Mouse (Mus musculus) hindbrain, embryonic 13.5 days (tissue): Measurements from ENCODE around the gene Plxna2. TPM values are rescaled to one million over a fixed set of nuclear protein-coding genes. Genes with fewer than 3 reads are reported as not detected.

Source experiments
- ATAC-seq: fragments of 200-750 bp; cut with Nextera tagmentation; 2 replicates; pipeline ENCODE4 v1.8.0; 2017; ENCODE audit warnings: moderate TSS enrichment; ENCODE audit not compliant: low FRiP score
- H3K27ac ChIP-seq: fragments of 300-500 bp; sonication (generic); 2 replicates; pipeline ENCODE4 v1.5.1; 2015; ENCODE audit warnings: inconsistent platforms, mild to moderate bottlenecking, moderate library complexity
- H3K27me3 ChIP-seq: fragments of 300-500 bp; sonication (generic); 2 replicates; pipeline ENCODE4 v1.6.1; 2015; ENCODE audit warnings: mild to moderate bottlenecking, inconsistent platforms
- H3K36me3 ChIP-seq: fragments of 300-500 bp; sonication (generic); 2 replicates; pipeline ENCODE4 v1.6.1; 2015; ENCODE audit warnings: mild to moderate bottlenecking, inconsistent platforms
- H3K4me1 ChIP-seq: fragments of 300-500 bp; sonication (generic); replicated peaks from 2 replicates; pipeline ENCODE4 v1.6.1; 2015; ENCODE audit warnings: inconsistent platforms
- H3K4me2 ChIP-seq: fragments of 300-500 bp; sonication (generic); 2 replicates; pipeline ENCODE4 v1.6.1; 2015; ENCODE audit warnings: inconsistent platforms, mild to moderate bottlenecking, moderate library complexity
- H3K4me3 ChIP-seq: fragments of 300-500 bp; sonication (generic); 2 replicates; pipeline ENCODE4 v1.5.1; 2015; ENCODE audit warnings: mild to moderate bottlenecking, inconsistent platforms
- H3K9ac ChIP-seq: fragments of 300-500 bp; sonication (generic); 2 replicates; pipeline ENCODE4 v1.6.1; 2015; ENCODE audit warnings: mild to moderate bottlenecking, inconsistent platforms
- H3K9me3 ChIP-seq: fragments of 300-500 bp; sonication (generic); 2 replicates; pipeline ENCODE4 v1.6.1; 2016; ENCODE audit warnings: inconsistent platforms
- WGBS: fragments of 180-500 bp; shearing (Covaris S2); methylation state at CpG from one replicate; pipeline ENCODE4 v1.1.7; 2015; 5-methylcytosine and 5-hydroxymethylcytosine counted together
- polyA plus RNA-seq: library from polyadenylated mRNA; unstranded; fragments of >200 nt; fragmentation: Nextera tagmentation; extraction: Ambion mirVana; gene quantifications from 2 replicates; pipeline ENCODE4 v1.2.1, GENCODE M21; 2015

Gene Plxna2
- polyA plus RNA-seq, 1 experiment from 2014 or later = 36.5 TPM

GRCm38 (mm10) chr1:194675891-194676200, 57.8 kb downstream of the Plxna2 start:
- Histone ChIP-seq H3K9me3 (no peaks in the 10 kb centered on the region), H3K27ac (no peak overlapping the region), H3K36me3 (peaks cover 9% of the 10 kb centered on the region; the same call in 1 of the 2 replicates), H3K4me3 (no peak overlapping the region), H3K27me3 (no peaks in the 10 kb centered on the region), H3K4me2 (no peak overlapping the region), H3K9ac (no peak overlapping the region), H3K4me1 (peaks cover 40% of the 10 kb centered on the region)
- WGBS = 58% methylated on average over 2 of the region's 2 CpGs
- ATAC-seq = 0 out of 2 replicates have a peak, but pooled peaks have one; percentile 13

GRCm38 (mm10) chr1:194677878-194678277, 59.9 kb downstream of the Plxna2 start:
- Histone ChIP-seq H3K27me3 (no peaks in the 10 kb centered on the region), H3K36me3 (no peaks in the 10 kb centered on the region), H3K4me2 (no peak overlapping the region), H3K9ac (no peak overlapping the region), H3K4me1 (peaks cover 55% of the 10 kb centered on the region), H3K27ac (no peak overlapping the region), H3K4me3 (no peak overlapping the region), H3K9me3 (no peaks in the 10 kb centered on the region)
- no peak for ATAC-seq
- 59% methylated on average over 3 of the region's 3 CpGs for WGBS

GRCm38 (mm10) chr1:194679147-194679546, 61.1 kb downstream of the Plxna2 start:
- no peak overlapping the region for H3K4me2 ChIP-seq
- no peaks in the 10 kb centered on the region for H3K9me3 ChIP-seq
- peaks cover 55% of the 10 kb centered on the region for H3K4me1 ChIP-seq
- H3K27ac ChIP-seq = no peak overlapping the region
- H3K27me3 ChIP-seq = no peaks in the 10 kb centered on the region
- no peak overlapping the region for H3K9ac ChIP-seq
- no peak for ATAC-seq
- H3K36me3 ChIP-seq = no peaks in the 10 kb centered on the region
- H3K4me3 ChIP-seq = no peak overlapping the region

GRCm38 (mm10) chr1:194680136-194680535, 62.1 kb downstream of the Plxna2 start:
- Histone ChIP-seq H3K27me3 (no peaks in the 10 kb centered on the region), H3K4me1 (peaks cover 55% of the 10 kb centered on the region), H3K9ac (no peak overlapping the region), H3K36me3 (no peaks in the 10 kb centered on the region), H3K27ac (no peak overlapping the region), H3K9me3 (no peaks in the 10 kb centered on the region), H3K4me2 (no peak overlapping the region), H3K4me3 (no peak overlapping the region)
- 13% methylated on average over 2 of the region's 2 CpGs for WGBS
- ATAC-seq = no peak

GRCm38 (mm10) chr1:194682021-194682420, 64.0 kb downstream of the Plxna2 start:
- no peak for ATAC-seq
- Histone ChIP-seq H3K9ac (no peak overlapping the region), H3K4me1 (peaks cover 51% of the 10 kb centered on the region), H3K27me3 (no peaks in the 10 kb centered on the region), H3K9me3 (no peaks in the 10 kb centered on the region), H3K27ac (no peak overlapping the region), H3K4me3 (no peak overlapping the region), H3K36me3 (no peaks in the 10 kb centered on the region), H3K4me2 (no peak overlapping the region)

- WGBS = 78% methylated on average over 3 of the region's 3 CpGs
- H3K27ac ChIP-seq = 0 out of 2 replicates have a peak overlapping the region, but pooled peaks have one; percentile 3
- peaks cover 40% of the 10 kb centered on the region for H3K4me1 ChIP-seq
These were observed 65.1 kb downstream of the Plxna2 start for GRCm38 (mm10) chr1:194683132-194683531.

GRCm38 (mm10) chr1:194685896-194686295, 67.9 kb downstream of the Plxna2 start:
- Histone ChIP-seq H3K27me3 (no peaks in the 10 kb centered on the region), H3K4me1 (peaks cover 22% of the 10 kb centered on the region), H3K9ac (no peak overlapping the region), H3K4me2 (no peak overlapping the region), H3K36me3 (no peaks in the 10 kb centered on the region), H3K4me3 (no peak overlapping the region), H3K27ac (no peak overlapping the region), H3K9me3 (no peaks in the 10 kb centered on the region)
- no peak for ATAC-seq
- 87% methylated on average over 2 of the region's 2 CpGs for WGBS

More at GRCm38 (mm10) chr1:194683132-194683531, 65.1 kb downstream of the Plxna2 start:
- Histone ChIP-seq H3K36me3 (no peaks in the 10 kb centered on the region), H3K27me3 (no peaks in the 10 kb centered on the region), H3K4me3 (no peak overlapping the region), H3K4me2 (no peak overlapping the region), H3K9ac (no peak overlapping the region), H3K9me3 (no peaks in the 10 kb centered on the region)
- ATAC-seq = no peak

- H3K36me3 ChIP-seq = no peaks in the 10 kb centered on the region
- H3K4me3 ChIP-seq = no peak overlapping the region
- no peak overlapping the region for H3K9ac ChIP-seq
- H3K4me2 ChIP-seq = no peak overlapping the region
- no peak for ATAC-seq
- H3K4me1 ChIP-seq = peaks cover 11% of the 10 kb centered on the region
- 74% methylated on average over 1 of the region's 1 CpGs for WGBS
- H3K27ac ChIP-seq = no peak overlapping the region
- no peaks in the 10 kb centered on the region for H3K9me3 ChIP-seq
- no peaks in the 10 kb centered on the region for H3K27me3 ChIP-seq
These were observed 69.7 kb downstream of the Plxna2 start for GRCm38 (mm10) chr1:194687746-194688145.

GRCm38 (mm10) chr1:194688161-194688560, 70.1 kb downstream of the Plxna2 start:
- ATAC-seq = no peak
- Histone ChIP-seq H3K27ac (no peak overlapping the region), H3K36me3 (no peaks in the 10 kb centered on the region), H3K4me3 (no peak overlapping the region), H3K9ac (no peak overlapping the region), H3K9me3 (no peaks in the 10 kb centered on the region), H3K27me3 (no peaks in the 10 kb centered on the region), H3K4me1 (peaks cover 15% of the 10 kb centered on the region), H3K4me2 (no peak overlapping the region)
- 79% methylated on average over 2 of the region's 2 CpGs for WGBS

GRCm38 (mm10) chr1:194693063-194693462, 75.0 kb downstream of the Plxna2 start:
- no peak overlapping the region for H3K4me3 ChIP-seq
- H3K4me2 ChIP-seq = no peak overlapping the region
- no peaks in the 10 kb centered on the region for H3K36me3 ChIP-seq
- no peaks in the 10 kb centered on the region for H3K27me3 ChIP-seq
- 0 out of 2 replicates have a peak, but pooled peaks have one; percentile 40 for ATAC-seq
- H3K9me3 ChIP-seq = no peaks in the 10 kb centered on the region
- H3K9ac ChIP-seq = no peak overlapping the region
- peak overlapping the region; percentile 23; the same call in 1 of the 2 replicates for H3K27ac ChIP-seq
- H3K4me1 ChIP-seq = peaks cover 43% of the 10 kb centered on the region

- Histone ChIP-seq H3K27me3 (no peaks in the 10 kb centered on the region), H3K36me3 (no peaks in the 10 kb centered on the region), H3K9me3 (no peaks in the 10 kb centered on the region), H3K9ac (no peak overlapping the region), H3K4me3 (no peak overlapping the region), H3K27ac (no peak overlapping the region), H3K4me1 (peaks cover 43% of the 10 kb centered on the region), H3K4me2 (no peak overlapping the region)
- 89% methylated on average over 2 of the region's 2 CpGs for WGBS
- no peak for ATAC-seq
These were observed 75.5 kb downstream of the Plxna2 start for GRCm38 (mm10) chr1:194693488-194693887.

GRCm38 (mm10) chr1:194694805-194695204, 76.8 kb downstream of the Plxna2 start:
- Histone ChIP-seq H3K27ac (0 out of 2 replicates have a peak overlapping the region, but pooled peaks have one; percentile 5), H3K4me1 (peaks cover 40% of the 10 kb centered on the region), H3K9me3 (no peaks in the 10 kb centered on the region), H3K4me2 (no peak overlapping the region), H3K27me3 (no peaks in the 10 kb centered on the region), H3K9ac (no peak overlapping the region), H3K36me3 (no peaks in the 10 kb centered on the region), H3K4me3 (no peak overlapping the region)
- WGBS = 86% methylated on average over 2 of the region's 2 CpGs
- no peak for ATAC-seq

GRCm38 (mm10) chr1:194697439-194697838, 79.4 kb downstream of the Plxna2 start:
- WGBS = 87% methylated on average over 2 of the region's 2 CpGs
- H3K4me2 ChIP-seq = no peak overlapping the region
- H3K27me3 ChIP-seq = no peaks in the 10 kb centered on the region
- H3K4me3 ChIP-seq = no peak overlapping the region
- no peak overlapping the region; the same call in 1 of the 2 replicates for H3K9ac ChIP-seq
- no peaks in the 10 kb centered on the region for H3K9me3 ChIP-seq
- no peak for ATAC-seq
- H3K27ac ChIP-seq = no peak overlapping the region
- no peaks in the 10 kb centered on the region for H3K36me3 ChIP-seq
- H3K4me1 ChIP-seq = peaks cover 40% of the 10 kb centered on the region
